Mouse (Mus musculus): ENCODE measurements at regions not wholly inside any gene's neighbourhood (a gene's known extent, or its start where the extent isn't known, plus 50 kb on each side); places are given as distances from the start of the nearest gene placed in this dataset.
"Not testable (repeated sequence)": the region's sequence is repeated elsewhere in the genome, so short reads cannot be mapped to it uniquely, and the experiment has no call there.

GRCm38 (mm10) chr3:149052295-149052902 is 62.0 kb upstream of the Adgrl2 start:
- not testable (repeated sequence) for H3K4me3 ChIP-seq (replicated peaks); H3K27me3 ChIP-seq; H3K4me1 ChIP-seq (replicated peaks); H3K9ac ChIP-seq; H3K36me3 ChIP-seq (replicated peaks); H3K4me2 ChIP-seq; H3K9me3 ChIP-seq (replicated peaks); H3K27ac ChIP-seq (replicated peaks)
- 0 out of 2 replicates have a peak, but pooled peaks have one; percentile 15 for ATAC-seq (ENCODE audit: insufficient read depth)
- 78% methylated on average over 1 of the region's 1 CpGs for WGBS (ENCODE audit: insufficient replicate concordance)

- no peaks in the 10 kb centered on the region for H3K27me3 ChIP-seq
- no peak overlapping the region for H3K4me2 ChIP-seq
- H3K4me1 ChIP-seq (replicated peaks), result no peaks in the 10 kb centered on the region
- H3K9me3 ChIP-seq (replicated peaks), result no peaks in the 10 kb centered on the region
- H3K27ac ChIP-seq (replicated peaks), result no peak overlapping the region
- no peak overlapping the region for H3K9ac ChIP-seq
- H3K36me3 ChIP-seq (replicated peaks), result no peaks in the 10 kb centered on the region
- no peak overlapping the region for H3K4me3 ChIP-seq (replicated peaks)
- ATAC-seq (ENCODE audit: insufficient read depth), result no peak
- 41% methylated on average over 5 of the region's 5 CpGs for WGBS (ENCODE audit: insufficient replicate concordance)
These were observed 55.0 kb upstream of the Adgrl2 start for GRCm38 (mm10) chr3:149045343-149045742.

- Histone ChIP-seq H3K36me3 (replicated peaks) (no peaks in the 10 kb centered on the region), H3K27ac (replicated peaks) (no peak overlapping the region), H3K4me3 (replicated peaks) (no peak overlapping the region), H3K4me2 (no peak overlapping the region), H3K9me3 (replicated peaks) (no peaks in the 10 kb centered on the region), H3K9ac (no peak overlapping the region), H3K27me3 (no peaks in the 10 kb centered on the region), H3K4me1 (replicated peaks) (no peaks in the 10 kb centered on the region)
- 71% methylated on average over 4 of the region's 4 CpGs for WGBS (ENCODE audit: insufficient replicate concordance)
- ATAC-seq (ENCODE audit: insufficient read depth), result no peak
These were observed 53.5 kb upstream of the Adgrl2 start for GRCm38 (mm10) chr3:149043901-149044300.

- no peak overlapping the region for H3K27ac ChIP-seq (replicated peaks)
- H3K27me3 ChIP-seq, result no peaks in the 10 kb centered on the region
- H3K9ac ChIP-seq, result no peak overlapping the region
- no peak for ATAC-seq (ENCODE audit: insufficient read depth)
- no peaks in the 10 kb centered on the region for H3K4me1 ChIP-seq (replicated peaks)
- no peak overlapping the region for H3K4me2 ChIP-seq
- H3K36me3 ChIP-seq (replicated peaks), result no peaks in the 10 kb centered on the region
- WGBS (ENCODE audit: insufficient replicate concordance), result 53% methylated on average over 9 of the region's 9 CpGs
- no peaks in the 10 kb centered on the region for H3K9me3 ChIP-seq (replicated peaks)
- H3K4me3 ChIP-seq (replicated peaks), result no peak overlapping the region
These were observed 52.2 kb upstream of the Adgrl2 start for GRCm38 (mm10) chr3:149042527-149042926.

GRCm38 (mm10) chr3:149041188-149041587 is 50.8 kb upstream of the Adgrl2 start:
- Histone ChIP-seq H3K4me2 (no peak overlapping the region), H3K9ac (no peak overlapping the region), H3K27me3 (no peaks in the 10 kb centered on the region), H3K9me3 (replicated peaks) (no peaks in the 10 kb centered on the region), H3K36me3 (replicated peaks) (no peaks in the 10 kb centered on the region), H3K4me1 (replicated peaks) (no peaks in the 10 kb centered on the region), H3K27ac (replicated peaks) (no peak overlapping the region), H3K4me3 (replicated peaks) (no peak overlapping the region)
- WGBS (ENCODE audit: insufficient replicate concordance), result 26% methylated on average over 3 of the region's 3 CpGs
- ATAC-seq (ENCODE audit: insufficient read depth), result no peak
